ENCODE assay signal across 9 mouse cellular contexts in genomic region chr14:62457420-62458181, GRCm38 (mm10). TPM values are rescaled to one million over a fixed set of nuclear protein-coding genes. Genes with fewer than 3 reads are reported as not detected.
DNase-seq lines count a peak whose midpoint lies in the region; ATAC-seq and TF ChIP-seq lines count a peak whose summit lies in the region.
"Had no signal": no experiment of that assay in that cellular context is flagged by ENCODE, and none has a peak within 500 bp of the region (broad histone marks: within the 10 kb centered on the region; RNA-seq: fewer than 3 reads in every experiment).

No protein-coding gene starts in this region.

- H3K4me2 ChIP-seq in forebrain, embryonic 15.5 days (replicated peaks) = peak overlapping the region; percentile 43
- H3K4me2 ChIP-seq in neural tube, embryonic 14.5 days (ENCODE audit: low read depth, low read length) = no peak overlapping the region; the same call in 1 of the 2 replicates

- 15% methylated on average over 22 of the region's 22 CpGs for WGBS in forebrain, embryonic 15.5 days
- WGBS in neural tube, embryonic 14.5 days = 17% methylated on average over 22 of the region's 22 CpGs

- H3K36me3 ChIP-seq in forebrain, embryonic 15.5 days = no peaks in the 10 kb centered on the region
- no peaks in the 10 kb centered on the region for H3K36me3 ChIP-seq in neural tube, embryonic 14.5 days (ENCODE audit: control insufficient read depth, insufficient read depth, low read length)
- H3K36me3 ChIP-seq in testis, adult 2 months (ENCODE audit: control insufficient read depth, insufficient read depth, low read length) = no peaks in the 10 kb centered on the region

- no peak overlapping the region for H3K9ac ChIP-seq in forebrain, embryonic 15.5 days (replicated peaks)
- H3K9ac ChIP-seq in neural tube, embryonic 14.5 days (replicated peaks; ENCODE audit: low read depth, low read length) = no peak overlapping the region

- peak; percentile 44 for ATAC-seq in forebrain, embryonic 15.5 days (replicated peaks)
- ATAC-seq in neural tube, embryonic 14.5 days (ENCODE audit: low read depth) = peak; percentile 77; the same call in 1 of the 2 replicates

- H3K27ac ChIP-seq in forebrain, embryonic 15.5 days (replicated peaks) = peak overlapping the region; percentile 95
- H3K27ac ChIP-seq in neural tube, embryonic 14.5 days (ENCODE audit: low read depth, low read length) = no peak overlapping the region
- no peak overlapping the region for H3K27ac ChIP-seq in testis, adult 2 months (ENCODE audit: control insufficient read depth, insufficient read depth, low read depth, low read length)

- peaks cover 51% of the 10 kb centered on the region for H3K4me1 ChIP-seq in forebrain, embryonic 15.5 days
- H3K4me1 ChIP-seq in neural tube, embryonic 14.5 days (ENCODE audit: control insufficient read depth, insufficient read depth, low read length) = peaks cover 3% of the 10 kb centered on the region; the same call in 1 of the 2 replicates
- H3K4me1 ChIP-seq in testis, adult 2 months (ENCODE audit: control insufficient read depth, insufficient read depth, low read length) = no peaks in the 10 kb centered on the region

- no peak for TF ChIP-seq POLR2A in testis, adult 2 months (IDR thresholded peaks at IDR 0.05; ENCODE audit: control insufficient read depth, low read depth, low read length)

- no peak overlapping the region for H3K4me3 ChIP-seq in forebrain, embryonic 15.5 days
- no peak overlapping the region for H3K4me3 ChIP-seq in neural tube, embryonic 14.5 days (ENCODE audit: low read depth, low read length)
- H3K4me3 ChIP-seq in testis, adult 2 months (ENCODE audit: control insufficient read depth, low read depth, low read length) = no peak overlapping the region

- TF ChIP-seq CTCF in testis, adult 2 months (IDR thresholded peaks at IDR 0.05; ENCODE audit: control insufficient read depth, insufficient read depth, insufficient replicate concordance, low read depth, low read length) = peak; percentile 69; the same call in 1 of the 2 replicates

- intact Hi-C loops in heart, postnatal 14 days (cut with DNase I) = loop anchor here (1.0 to 10.0 kb wide), 5 partner anchors 125 to 1123 kb away; no protein-coding TSS in a partner anchor

- H3K27me3 ChIP-seq in forebrain, embryonic 15.5 days = no peaks in the 10 kb centered on the region
- no peaks in the 10 kb centered on the region for H3K27me3 ChIP-seq in neural tube, embryonic 14.5 days (ENCODE audit: control insufficient read depth, insufficient read depth, low read length)
- H3K27me3 ChIP-seq in testis, adult 2 months (ENCODE audit: control insufficient read depth, insufficient read depth, low read length) = no peaks in the 10 kb centered on the region

- peak; percentile 76 for DNase-seq in ES-CJ7 (ENCODE audit: low read depth, low spot score)
- DNase-seq in c-Kit-positive CD71-positive TER-119-positive erythroid progenitor cells, embryonic 14.5 days (ENCODE audit: low spot score) = peak; percentile 50
- peak; percentile 85 to 94 for DNase-seq in heart, postnatal 14 days
- peak; percentile 91 for DNase-seq in kidney, postnatal 4 days
- DNase-seq in lung, adult 18-20 months = peak; percentile 68 to 75

- H3K9me3 ChIP-seq in forebrain, embryonic 15.5 days = no peaks in the 10 kb centered on the region; the same call in 1 of the 2 replicates
- no peaks in the 10 kb centered on the region for H3K9me3 ChIP-seq in neural tube, embryonic 14.5 days (ENCODE audit: control insufficient read depth, low read length)

RNA-seq across cellular contexts. Expression of gene Gucy1b2, which starts 1.5 kb away (rescaled TPM):
- polyA plus RNA-seq in forebrain, embryonic 15.5 days (2015; fragmentation: Nextera tagmentation; extraction: Ambion mirVana) = 3.5 and 4.3 TPM in 2 replicates
- total RNA-seq in heart, postnatal 14 days (2021) = not detected
- polyA plus RNA-seq in neural tube, embryonic 14.5 days (2014; fragmentation: Nextera tagmentation; extraction: Ambion mirVana) = 0.19 and 0.60 TPM in 2 replicates
- 0.10 and 0.12 TPM in 2 replicates for polyA plus RNA-seq in testis, adult 2 months (2012; rRNA removed)
- polyA plus RNA-seq: gonadal fat pad, adult 2 months had no signal
